Mouse (Mus musculus): ENCODE data around the gene Kat14.

DNA sequence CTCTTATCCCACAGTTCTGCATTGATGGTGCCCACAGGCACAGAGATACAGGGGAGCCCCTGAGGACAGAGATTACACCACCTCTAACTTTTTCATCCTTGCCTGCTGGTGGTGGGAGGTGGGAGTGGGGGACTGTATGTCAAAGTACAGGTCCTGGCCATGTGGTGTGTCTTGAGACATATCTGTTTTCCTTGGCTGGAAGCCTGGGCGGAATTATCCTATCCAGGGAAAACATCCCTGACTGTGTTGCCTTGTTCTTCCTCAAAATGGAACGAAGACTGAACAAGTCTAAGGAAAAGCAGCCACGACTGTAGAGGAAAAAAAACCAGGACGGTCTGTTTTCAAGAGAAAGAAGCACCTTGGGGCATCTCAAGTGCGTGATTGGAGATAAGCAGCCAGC is 59.1 kb downstream of the Kat14 start:
- no peak for TF ChIP-seq GATA1 (IDR thresholded peaks at IDR 0.05; ENCODE audit: low read length)
- TF ChIP-seq TAL1 (IDR thresholded peaks at IDR 0.05; ENCODE audit: low read length): no peak
